Mouse (Mus musculus): ENCODE results near the gene Zbtb46.

Zbtb46 gene

DNA sequence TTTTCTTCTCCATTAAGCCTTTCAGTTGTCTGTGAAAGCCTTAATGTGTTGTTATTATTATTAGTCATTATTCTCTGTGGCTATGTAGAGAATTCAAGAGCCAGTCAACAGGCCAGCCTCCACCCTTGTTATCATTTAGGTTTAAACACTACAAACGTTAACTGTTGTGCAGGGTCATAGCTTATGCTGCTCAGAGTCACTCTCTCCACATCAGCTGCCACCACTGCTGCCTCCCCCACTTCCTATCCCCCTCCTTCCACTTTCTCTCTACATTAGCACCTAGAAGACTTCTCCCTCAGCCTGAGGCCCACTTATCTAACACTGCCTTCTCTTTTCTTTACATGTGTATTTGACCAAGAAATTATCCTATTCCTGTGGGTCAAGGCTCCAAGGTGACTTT lies 57.7 kb downstream of the Zbtb46 start:
- no peak for DNase-seq (ENCODE audit: low spot score)

DNA sequence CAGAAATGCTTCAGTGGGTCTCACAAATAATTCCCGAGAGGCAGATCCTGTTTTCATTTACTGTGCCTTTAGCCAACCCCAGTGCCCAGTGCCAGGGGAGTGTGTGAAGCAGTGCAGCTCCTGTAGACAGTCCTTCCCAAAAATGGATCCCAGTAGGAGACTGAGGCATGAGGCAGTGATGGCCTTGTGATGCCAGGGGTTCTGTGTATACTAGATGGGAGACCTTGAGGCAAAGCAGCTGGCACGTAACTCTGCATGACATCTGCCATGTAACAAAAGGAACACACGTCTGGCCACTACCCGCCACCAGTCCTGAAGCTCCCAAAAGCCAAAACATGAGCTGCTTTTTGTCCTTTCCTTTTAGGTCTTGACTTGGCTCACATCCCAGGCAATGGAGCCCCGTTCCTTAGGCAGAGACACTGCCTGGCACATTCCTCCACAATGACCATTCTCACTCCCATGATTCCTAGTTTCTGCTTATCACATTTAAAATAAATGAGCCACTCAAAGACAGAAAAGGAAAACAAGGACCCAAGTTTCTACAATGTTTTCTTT lies 61.9 kb downstream of the Zbtb46 start:
- DNase-seq (ENCODE audit: low spot score) = no peak

DNA sequence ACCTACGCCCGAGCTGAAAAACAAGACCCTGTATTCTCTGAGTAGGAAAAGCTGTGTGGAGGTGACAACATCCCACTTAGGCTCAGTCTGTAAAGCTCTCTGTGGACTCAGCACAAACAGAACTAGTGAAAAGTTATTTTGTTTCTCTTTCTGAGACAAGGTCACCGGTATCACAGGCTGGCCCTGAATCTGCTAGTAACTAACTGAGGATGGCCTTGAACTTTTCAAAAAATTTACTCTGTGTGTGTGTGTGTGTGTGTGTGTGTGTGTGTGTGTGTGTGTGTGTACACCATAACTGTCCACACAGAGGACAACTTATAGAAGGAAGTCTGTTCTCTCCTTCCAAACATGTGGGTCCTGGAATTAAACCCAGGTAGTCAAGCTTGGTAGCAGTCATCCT lies 65.1 kb downstream of the Zbtb46 start:
- DNase-seq (ENCODE audit: low spot score) = no peak

DNA sequence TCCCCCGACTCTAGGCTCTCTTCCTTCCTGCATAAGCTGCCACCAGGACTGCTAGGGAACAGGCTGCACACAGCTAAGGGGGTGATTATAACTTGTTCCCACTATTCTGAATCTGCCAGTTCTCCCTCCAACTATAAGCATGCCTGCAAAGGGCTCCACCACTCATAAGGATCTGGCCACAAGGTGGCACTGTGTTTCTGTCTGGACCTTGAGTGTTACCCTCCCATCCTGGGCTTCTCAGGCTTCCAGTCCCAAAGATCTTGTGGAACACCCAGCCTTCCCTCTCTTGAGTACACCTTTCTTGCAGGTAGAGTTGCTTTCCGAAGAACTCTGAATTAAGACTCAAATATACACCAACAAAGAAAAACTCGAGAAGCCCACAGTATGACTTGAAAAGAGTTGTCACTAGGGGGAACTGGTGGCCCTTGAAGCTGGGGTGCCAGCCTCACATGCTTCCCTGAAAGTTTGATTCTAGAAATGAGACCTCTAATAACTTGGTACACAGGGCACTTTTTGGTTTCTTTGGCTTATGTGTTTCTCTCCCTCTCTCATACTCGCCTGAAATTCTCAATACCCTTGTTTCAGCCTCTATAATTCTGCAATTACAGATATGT lies 66.5 kb downstream of the Zbtb46 start:
- peak; percentile 82 for DNase-seq (ENCODE audit: low spot score)

DNA sequence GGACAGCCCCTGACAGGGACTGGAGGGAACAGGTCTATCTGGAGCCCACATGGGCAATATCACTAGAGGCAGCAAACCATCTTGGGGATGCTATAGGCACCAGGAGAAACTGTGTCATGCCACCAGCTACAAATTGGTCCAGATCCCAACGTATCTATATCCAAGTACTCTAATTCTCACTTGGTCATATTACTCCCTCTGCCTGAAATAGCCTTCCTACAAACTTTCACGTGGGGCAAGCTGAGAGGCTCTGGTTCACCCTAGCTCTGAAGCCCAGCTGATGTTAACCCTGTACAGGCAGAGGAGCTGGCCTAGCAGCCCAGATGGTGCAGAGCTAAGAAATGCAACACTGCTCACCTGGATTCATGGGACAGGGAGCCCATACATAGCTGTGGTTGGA lies 67.7 kb downstream of the Zbtb46 start:
- no peak for DNase-seq (ENCODE audit: low spot score)

DNA sequence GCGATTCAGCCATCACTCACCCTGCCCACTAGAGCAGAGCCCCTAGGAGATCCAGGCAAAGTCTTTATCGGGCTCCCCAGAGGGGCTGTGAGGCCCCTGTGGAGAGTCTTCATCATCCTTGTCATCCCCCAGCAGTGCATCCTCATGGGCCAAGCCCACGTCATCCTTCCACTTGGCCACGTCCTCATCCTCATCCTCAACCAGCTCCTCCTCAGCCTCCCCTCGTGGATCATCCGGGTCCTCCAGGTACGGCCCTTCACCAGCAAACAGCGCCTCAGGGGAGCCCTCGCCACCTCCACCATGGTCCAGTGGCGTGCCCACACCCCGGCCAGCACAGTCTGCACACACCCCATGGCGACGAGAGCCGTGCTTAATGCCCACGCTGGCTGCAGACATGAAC lies 68.2 kb downstream of the Zbtb46 start:
- no peak for DNase-seq (ENCODE audit: low spot score)

DNA sequence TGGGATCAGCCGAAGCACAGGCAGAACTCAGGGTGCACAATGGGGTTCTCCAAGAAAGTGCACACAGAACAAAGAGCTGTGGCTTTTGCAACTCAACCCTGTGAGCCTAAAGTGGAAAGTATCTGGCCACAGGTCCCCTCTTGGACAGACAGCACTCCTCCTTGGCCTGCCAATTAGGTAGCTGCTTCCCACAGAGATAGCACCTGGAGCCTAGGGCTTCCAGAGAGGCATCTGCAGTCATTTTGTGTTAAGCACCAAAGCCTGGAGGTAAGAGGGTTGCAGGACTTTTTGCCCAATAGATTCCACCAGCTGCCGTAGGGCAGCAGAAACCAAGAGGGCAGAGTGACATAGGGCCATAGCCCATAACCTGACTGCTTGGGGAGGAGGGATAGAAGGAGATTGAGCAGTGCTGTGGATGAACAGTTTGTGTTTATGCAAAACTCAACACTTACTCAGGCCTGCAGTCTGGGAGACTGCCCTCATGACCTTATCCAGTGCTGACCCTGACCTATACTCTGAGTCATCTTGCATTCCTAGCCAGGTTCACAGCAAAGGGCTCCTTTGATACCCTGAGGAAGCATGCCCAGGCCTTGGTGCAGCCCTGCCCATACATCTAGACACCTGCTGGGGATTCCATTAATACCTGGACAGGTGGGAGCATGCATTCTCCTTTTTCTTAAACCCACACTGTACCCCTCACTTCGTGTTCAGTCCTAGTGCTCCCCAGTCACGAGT lies 68.9 kb downstream of the Zbtb46 start:
- no peak for DNase-seq (ENCODE audit: low spot score)

DNA sequence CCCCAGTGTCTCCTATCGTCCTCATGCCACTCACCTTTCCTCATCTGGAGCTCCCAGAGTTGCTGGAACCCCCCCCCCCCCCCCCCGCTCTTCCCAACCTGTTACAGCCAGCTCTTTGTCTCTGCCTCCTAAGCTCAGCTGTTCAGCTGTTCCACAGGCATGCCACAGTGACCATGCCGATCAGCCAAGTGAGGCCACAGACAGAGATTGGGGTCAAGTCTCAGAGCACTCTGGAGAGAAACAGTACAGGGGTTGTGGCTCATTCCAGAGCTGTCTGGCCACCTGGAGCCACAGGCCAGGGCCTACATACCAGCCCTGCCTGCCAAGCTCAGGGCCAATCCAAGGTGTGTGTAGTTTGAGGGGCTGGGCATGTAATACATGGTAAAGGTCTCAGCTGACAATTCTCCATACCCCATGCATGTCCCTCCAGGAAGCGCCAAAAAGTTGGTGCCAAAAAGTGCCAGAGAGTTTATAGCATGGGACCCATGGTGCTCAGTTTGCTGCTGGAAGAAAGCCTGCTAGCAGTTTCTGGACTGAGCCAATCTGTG lies 72.5 kb downstream of the Zbtb46 start:
- no peak for DNase-seq (ENCODE audit: low spot score)

DNA sequence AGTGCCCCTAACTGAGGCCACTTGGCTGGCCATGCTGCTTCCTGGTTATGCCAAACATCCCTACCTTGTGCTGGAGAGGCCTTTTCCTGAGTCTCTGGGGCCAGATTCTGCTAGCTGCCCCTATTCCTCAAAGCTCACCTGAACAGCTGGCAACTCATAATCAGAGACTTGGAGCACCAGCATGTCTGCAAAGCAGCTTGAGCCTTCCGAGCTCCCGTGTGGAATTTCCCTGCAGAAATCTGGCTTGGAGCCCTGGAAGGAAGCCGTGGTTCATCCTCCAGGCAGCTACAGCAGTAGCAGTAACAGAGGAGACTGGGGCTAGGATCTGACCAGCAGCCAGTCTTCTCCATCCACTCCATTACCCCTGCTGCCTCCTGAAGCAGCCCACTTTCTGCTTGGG lies 73.3 kb downstream of the Zbtb46 start:
- DNase-seq (ENCODE audit: low spot score) = no peak

DNA sequence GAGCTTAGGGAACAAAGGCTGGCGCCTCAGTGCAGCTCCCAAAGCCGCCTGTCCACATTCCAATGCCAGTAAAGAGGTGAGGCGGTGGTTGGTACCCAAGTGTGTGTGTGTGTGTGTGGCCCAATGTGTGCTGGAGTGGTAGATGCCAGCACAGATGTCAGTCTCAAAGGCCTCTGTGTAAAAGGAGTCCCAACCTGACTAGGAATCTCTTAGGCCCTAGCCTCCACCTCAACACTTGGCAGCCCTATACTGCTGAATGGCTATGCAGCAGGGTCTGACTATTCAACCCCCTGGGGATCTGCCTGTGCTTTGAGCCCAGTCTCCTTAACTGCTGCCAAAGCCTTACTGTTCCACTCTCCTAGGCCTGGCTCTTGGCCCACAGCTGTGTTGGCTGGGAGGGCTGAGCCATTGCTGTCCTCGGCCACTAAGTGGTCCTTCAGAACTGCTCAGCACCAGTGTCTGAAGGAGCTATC lies 74.3 kb downstream of the Zbtb46 start:
- no peak for DNase-seq (ENCODE audit: low spot score)

DNA sequence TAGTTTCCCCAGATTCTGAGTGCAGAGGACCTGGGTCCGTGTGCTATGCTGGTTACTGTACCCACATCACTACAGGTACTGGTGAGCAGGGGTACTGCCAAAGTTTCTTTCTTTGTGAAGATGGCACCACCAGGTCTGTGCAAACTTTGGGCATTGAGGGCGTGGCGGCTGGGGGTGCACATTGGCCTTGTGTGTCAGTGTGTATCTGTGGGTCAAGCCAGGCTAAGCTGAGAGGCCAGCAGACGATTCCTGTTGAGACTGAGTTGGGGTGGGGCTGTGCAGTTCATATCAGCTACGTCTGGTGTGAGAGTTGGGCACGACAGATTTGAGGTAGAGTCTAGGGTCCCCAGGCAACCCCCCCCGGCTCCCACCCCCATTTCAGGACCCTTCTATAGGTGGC lies 74.8 kb downstream of the Zbtb46 start:
- DNase-seq (ENCODE audit: low spot score) = no peak

DNA sequence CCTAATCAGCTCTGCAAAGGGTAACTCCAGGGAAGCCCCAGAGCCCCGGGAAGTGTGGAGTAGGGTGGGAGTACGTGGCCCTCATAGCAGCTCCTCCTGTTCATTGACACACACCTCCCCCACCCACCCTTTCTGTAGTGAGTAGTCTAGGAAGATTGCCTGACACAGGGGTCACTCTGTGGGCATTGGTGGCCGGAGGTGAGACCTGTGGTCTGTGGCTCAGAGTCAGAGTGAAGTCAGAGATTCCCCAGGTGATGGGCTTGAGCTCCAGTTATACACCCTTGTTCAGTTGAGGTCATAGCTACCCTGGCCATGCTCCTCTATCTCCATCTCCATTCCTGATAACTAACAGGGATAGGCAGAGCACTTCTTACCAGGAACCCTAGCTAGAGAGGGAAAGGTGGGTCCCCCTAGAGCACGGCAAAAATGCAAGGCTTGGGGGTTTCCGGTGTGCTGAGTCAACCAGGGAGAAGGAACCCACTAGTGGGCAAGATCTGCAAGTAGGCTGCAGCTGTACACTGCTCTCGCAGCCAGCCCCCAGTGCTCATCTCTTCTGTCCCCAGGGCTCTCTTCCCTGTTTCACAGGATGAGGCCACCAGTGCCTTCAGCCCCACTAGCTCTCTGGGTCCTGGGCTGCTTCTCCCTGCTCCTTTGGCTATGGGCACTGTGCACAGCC lies 77.5 kb downstream of the Zbtb46 start:
- no peak for DNase-seq (ENCODE audit: low spot score)

DNA sequence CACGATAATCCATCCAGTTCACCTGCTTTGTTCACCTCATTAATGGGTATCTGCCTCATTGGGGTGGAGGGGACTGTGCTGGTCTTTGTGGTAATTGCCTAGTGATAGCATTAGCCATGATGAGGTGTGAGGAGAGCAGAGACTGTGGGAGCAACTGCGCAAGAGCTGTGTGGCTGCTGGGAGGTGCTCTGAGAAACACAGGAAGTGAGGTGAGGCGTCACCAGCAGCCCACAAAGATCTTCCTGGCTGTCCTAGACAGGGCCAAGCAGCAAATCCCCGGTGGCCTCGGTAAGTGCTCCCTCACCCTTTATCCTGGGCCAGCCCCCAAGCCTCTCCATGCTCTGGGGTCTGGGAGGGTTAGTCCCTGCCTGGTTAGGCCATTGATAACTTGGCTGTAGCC lies 78.1 kb downstream of the Zbtb46 start:
- no peak for DNase-seq (ENCODE audit: low spot score)

DNA sequence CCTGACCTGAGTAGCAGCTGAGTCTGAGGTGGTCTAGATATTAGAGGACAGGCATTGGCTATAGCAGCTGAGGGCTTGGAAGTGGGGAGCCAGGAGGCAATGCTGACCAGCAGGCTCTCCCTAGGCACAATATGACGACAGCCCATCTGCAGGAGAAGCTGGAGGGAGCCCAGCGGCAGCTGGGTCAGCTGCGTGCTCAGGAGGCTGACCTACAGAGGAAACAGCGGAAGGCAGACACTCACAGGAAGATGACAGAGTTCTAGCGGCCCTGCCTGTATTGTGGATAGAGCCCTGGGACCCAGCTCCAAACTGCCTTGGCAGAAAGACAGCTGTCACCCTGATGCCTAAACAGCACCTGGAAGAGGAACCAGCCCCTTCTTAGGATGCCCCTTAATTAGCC lies 79.0 kb downstream of the Zbtb46 start:
- no peak for DNase-seq (ENCODE audit: low spot score)

DNA sequence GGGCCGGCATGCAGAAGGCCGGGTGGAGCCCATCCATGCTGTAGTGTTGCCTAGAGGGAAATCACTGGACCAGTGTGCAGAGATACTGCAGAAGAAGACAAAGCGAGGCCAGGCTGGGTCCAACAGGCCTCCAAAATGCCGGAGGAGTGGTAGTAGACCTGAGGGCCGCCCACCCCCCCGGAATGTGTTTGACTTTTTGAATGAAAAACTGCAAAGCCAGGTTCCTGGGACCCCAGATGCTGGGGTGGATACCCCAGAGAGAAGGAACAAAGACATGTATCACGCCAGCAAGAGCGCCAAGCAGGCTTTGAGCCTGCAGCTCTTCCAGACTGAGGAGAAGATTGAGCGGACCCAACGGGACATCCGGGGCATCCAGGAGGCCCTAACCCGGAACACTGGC lies 79.4 kb downstream of the Zbtb46 start, which contains the start of gene Lime1:
Lime1 (plus strand) TSS at position 301 of the 400 bp plus-strand sequence.
- no peak for DNase-seq (ENCODE audit: low spot score)

DNA sequence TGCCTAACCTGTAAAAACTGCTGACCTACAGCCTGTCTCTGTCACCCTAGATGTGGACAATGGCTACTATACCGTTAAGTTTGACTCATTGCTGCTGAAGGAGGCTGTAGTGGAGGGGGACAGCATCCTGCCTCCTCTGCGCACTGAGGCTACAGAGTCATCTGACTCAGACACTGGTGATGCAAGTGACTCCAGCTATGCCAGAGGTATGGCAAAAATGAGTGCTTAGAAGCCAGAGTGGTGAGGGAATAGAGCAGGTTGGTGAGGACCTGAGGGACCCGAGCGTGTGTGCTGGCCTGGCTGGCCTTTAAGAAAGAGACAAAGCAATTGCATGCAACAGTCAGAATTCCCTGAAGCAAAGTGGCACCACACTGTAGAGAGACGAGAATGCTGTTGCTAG lies 80.5 kb downstream of the Zbtb46 start:
- DNase-seq (ENCODE audit: low spot score) = no peak

DNA sequence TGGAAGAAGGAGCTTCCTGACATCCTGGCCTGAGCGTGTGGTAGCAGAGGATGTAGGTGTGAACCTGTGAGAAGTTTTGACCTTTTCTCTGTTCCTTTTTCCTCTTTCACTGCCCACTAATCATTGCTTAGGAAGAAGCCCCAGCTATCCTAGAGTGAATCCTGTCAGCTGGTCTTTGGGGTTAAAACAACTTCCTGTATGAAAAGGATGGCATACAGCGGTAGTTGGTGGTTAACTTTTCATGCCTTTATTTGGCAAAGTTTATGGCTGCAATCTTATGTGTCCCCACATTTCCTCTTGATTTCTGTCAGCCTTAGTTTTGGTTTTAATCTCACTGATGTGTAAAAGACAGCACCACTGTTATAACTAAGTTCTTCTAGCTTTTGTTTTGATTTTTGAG lies 82.0 kb downstream of the Zbtb46 start:
- no peak for DNase-seq (ENCODE audit: low spot score)

DNA sequence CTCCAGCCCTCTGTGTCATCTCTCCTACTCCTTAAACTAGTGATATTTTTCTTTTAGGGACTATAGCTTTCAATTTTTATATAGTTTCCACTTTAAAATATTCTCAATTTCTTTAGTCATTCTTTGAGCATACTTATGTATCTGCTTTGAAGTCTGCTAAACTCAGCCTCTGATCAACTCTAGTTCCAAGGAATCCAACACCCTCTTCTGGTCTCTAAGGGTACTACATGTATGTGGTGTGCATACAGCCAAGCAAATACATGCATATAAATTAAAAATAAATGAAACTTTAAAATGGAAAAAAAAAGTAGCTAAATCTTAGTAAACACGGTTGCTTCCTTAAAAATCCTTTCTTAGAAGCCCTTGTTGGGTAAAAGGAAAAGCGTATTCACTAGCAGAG lies 83.4 kb downstream of the Zbtb46 start:
- DNase-seq (ENCODE audit: low spot score) = peak; percentile 66

DNA sequence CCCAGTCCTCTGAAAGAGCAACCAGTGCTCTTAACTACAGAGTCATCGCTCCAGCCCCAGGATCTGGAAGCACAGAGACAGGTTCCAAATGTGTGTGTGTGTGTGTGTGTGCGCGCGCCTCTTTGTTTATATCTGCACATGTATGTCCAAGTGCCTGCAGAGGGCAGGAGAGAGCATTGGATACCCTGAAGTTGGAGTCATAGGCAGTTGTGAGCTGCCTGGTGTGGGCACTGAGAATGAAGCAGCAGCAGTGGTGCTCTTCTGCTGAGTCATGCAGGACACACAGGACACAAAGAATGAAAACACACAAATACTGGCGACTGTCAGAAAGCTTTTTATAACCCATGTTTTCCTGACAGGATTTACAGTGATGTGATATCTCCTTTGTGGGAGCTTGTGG lies 89.2 kb downstream of the Zbtb46 start:
- DNase-seq (ENCODE audit: low spot score) = no peak

DNA sequence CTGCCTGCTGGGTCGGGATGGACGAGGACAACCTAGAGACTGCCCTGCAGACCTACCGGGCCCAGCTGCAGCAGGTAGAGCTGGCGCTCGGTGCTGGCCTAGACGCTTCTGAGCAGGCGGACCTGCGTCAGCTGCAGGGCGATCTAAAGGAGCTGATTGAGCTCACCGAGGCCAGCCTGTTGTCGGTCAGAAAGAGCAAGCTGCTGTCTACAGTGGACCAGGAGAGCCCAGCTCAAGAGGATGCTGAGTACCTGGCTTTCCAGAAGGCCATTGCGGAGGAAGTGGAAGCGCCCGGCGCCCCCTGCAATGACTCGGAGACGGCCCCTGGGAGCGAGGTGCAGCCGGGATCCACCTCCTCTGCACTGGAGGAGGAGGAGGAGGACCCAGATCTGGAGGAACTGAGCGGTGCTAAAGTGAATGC lies 93.6 kb downstream of the Zbtb46 start:
- DNase-seq (ENCODE audit: low spot score) = peak; percentile 42

DNA sequence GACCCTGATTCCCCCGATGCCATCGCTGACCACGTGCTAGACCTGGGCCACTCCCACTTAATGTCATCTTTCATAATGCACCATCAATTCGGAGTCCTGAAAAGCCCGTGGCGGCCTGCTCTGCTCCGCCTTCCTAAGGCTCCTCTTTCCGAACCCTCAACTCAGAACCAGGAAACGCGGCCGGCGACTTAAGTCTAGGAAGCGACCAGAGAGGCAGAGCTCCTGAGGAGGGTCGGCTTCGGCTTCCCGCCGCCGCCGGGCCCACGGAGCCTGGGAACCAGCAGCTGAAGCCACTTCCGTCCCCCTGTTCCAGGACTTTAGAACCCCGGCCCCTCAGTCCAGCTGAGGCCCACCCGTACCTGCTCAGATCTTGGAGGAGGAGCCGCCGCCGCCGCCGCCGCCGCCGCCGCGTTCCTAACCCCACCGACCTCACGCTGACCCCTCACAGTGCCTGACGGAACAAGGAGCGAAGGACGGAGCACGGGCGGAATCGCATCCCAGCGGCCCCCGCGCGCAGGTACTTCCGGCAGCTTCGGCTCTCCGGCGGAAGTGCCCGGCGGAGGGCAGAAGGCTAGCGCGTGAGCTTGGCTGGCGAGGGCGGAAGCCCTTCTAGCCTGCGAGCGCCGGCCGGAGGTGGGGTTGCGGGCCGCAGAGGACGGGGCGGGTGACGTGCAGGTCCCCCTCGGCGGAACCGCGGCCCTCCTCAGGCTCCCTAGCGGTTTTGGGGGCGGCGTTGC lies 94.2 kb downstream of the Zbtb46 start, which contains the start of the genes Zgpat and Arfrp1:
Zgpat (plus strand) TSS at position 69 of the 737 bp plus-strand sequence.
Arfrp1 (minus strand) TSS at position 545 of the 737 bp plus-strand sequence.
- DNase-seq (ENCODE audit: low spot score) = peak; percentile 76

DNA sequence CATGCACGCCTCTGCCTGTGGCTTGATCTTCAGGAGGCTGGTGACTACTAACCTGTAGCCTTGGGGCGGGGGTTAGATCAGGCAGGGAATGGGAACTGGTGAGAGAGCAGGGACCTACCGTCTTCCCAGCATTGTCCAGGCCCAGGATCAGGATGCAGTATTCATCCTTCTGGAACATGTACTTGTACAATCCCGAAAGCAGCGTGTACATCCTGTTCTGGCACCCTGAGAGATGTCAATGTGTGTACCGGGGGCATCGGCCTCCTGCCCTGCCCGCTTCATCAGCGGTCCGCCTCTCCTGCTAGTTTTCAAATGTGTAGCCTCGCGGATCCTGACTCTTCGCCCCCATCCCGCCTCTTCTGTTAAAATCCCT lies 94.8 kb downstream of the Zbtb46 start:
- no peak for DNase-seq (ENCODE audit: low spot score)
